Mouse (Mus musculus): ENCODE measurements around the gene Spc25. TPM values are rescaled to one million over a fixed set of nuclear protein-coding genes. Genes with fewer than 3 reads are reported as not detected.

Spc25 gene
- polyA plus RNA-seq (2014; fragmentation: Nextera tagmentation; extraction: Ambion mirVana), result 241 and 280 TPM in 2 replicates

DNA sequence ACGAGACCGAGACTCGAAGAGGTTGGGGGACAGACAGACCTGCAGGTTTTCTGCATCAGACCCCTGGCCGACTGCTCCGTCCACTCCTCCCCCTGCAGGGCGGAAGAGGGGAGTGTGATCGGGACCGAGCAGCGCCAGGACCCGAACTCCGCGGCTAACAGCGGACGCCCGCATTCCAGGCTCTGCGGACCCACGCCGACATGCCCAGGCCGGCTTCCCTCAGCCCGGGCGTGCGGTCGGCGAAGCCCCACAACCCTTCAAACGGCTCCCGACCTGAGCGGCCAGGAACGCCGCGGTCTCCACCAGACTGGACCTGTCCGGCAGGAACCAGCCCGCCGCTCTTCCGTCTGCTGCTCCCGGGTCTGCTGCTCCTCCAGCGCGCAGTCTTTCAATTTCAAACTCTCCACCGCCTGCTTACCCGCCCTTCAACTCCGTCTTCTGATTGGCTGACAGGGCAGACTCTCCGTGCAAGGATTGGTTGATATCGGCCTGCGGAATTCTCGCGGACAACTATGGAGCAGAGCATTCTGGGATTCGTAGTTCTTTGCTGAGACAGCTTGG lies at the start of gene Spc25:
TSS of gene Spc25 (minus strand) at position 404 of the 561 bp plus-strand sequence.
- H3K4me1 ChIP-seq (replicated peaks; ENCODE audit: control insufficient read depth, insufficient read depth, low read length), result no peaks in the 10 kb centered on the region
- H3K9me3 ChIP-seq (ENCODE audit: control insufficient read depth, low read length), result no peaks in the 10 kb centered on the region
- under 1% methylated on average over 44 of the region's 46 CpGs for WGBS
- DNase-seq (ENCODE audit: low spot score), result peak; percentile 93
- H3K27ac ChIP-seq (ENCODE audit: low read depth, low read length), result peak within 1 kb of the TSS; percentile 62
- peak; percentile 99 for ATAC-seq (replicated peaks; ENCODE audit: low FRiP score)
- H3K4me3 ChIP-seq (ENCODE audit: low read depth, low read length), result peak within 1 kb of the TSS; percentile 81
- H3K9ac ChIP-seq (ENCODE audit: low read length), result peak within 1 kb of the TSS; percentile 93
- H3K27me3 ChIP-seq (ENCODE audit: control insufficient read depth, insufficient read depth, low read length), result no peaks in the 10 kb centered on the region
- H3K4me2 ChIP-seq (ENCODE audit: low read depth, low read length, severe bottlenecking), result peak within 1 kb of the TSS; percentile 56
- H3K36me3 ChIP-seq (ENCODE audit: control insufficient read depth, insufficient read depth, low read length), result no peaks in the 10 kb centered on the region; the same call in 1 of the 2 replicates

DNA sequence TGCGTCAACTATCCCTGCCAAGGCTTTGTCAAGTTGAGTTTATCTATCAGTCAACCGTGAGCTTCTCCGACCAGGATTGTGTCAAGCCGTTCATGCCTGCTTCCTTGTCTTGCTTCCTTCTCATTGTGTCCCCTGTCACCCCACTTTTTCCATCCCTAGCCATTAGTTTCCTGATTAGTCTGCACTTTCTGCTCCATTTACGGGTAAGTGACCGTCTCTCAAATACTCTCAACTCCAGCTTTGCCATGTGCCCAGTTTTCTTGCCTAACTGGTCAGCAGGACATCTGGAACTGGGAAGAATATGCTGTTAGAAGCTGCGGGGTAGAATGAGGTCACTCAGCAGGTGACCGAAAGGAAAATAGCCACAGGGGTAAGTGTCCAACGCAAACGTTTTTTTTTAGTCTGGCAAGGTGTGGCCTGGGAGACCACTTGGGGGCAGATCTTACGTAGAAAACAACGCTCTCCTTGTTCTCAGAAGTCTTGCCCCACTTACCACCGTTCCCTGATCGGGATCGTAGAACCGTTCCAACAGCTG lies 42.3 kb upstream of the Spc25 start:
- 56% methylated on average over 16 of the region's 16 CpGs for WGBS
- H3K36me3 ChIP-seq (ENCODE audit: control insufficient read depth, insufficient read depth, low read length), result no peaks in the 10 kb centered on the region

DNA sequence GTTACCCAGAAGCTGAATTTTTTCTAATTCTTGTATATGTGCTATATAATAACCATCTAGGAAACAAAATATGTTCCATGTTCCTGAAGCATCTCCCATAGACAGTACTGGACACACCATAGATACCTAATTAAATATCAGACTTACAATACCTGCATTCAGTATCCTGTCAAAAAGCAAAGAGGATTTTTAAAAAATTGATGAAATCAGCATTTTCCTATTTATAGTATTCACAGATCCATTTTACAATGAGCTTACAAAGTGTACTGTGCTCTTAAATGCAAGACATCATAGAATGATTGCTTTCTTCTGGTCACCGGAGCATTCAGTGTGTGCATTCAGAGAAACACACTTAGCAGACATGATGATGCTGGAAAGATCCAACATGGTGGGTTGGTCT lies 41.1 kb upstream of the Spc25 start:
- H3K4me2 ChIP-seq (ENCODE audit: low read depth, low read length, severe bottlenecking), result no peak overlapping the region
- ATAC-seq (replicated peaks; ENCODE audit: low FRiP score) (no peak), DNase-seq (ENCODE audit: low spot score) (no peak)
- no peak overlapping the region for H3K9ac ChIP-seq (ENCODE audit: low read length)
- no peaks in the 10 kb centered on the region for H3K4me1 ChIP-seq (replicated peaks; ENCODE audit: control insufficient read depth, insufficient read depth, low read length)
- no peaks in the 10 kb centered on the region for H3K27me3 ChIP-seq (ENCODE audit: control insufficient read depth, insufficient read depth, low read length)
- 91% methylated on average over 1 of the region's 1 CpGs for WGBS
- H3K9me3 ChIP-seq (ENCODE audit: control insufficient read depth, low read length), result no peaks in the 10 kb centered on the region
- H3K27ac ChIP-seq (ENCODE audit: low read depth, low read length), result no peak overlapping the region
- H3K4me3 ChIP-seq (ENCODE audit: low read depth, low read length), result no peak overlapping the region
- H3K36me3 ChIP-seq (ENCODE audit: control insufficient read depth, insufficient read depth, low read length), result no peaks in the 10 kb centered on the region

More for the DNA sequence above, 42.3 kb upstream of the Spc25 start:
- no peak overlapping the region for H3K9ac ChIP-seq (ENCODE audit: low read length)
- H3K27ac ChIP-seq (ENCODE audit: low read depth, low read length), result no peak overlapping the region
- no peak overlapping the region for H3K4me2 ChIP-seq (ENCODE audit: low read depth, low read length, severe bottlenecking)
- H3K4me1 ChIP-seq (replicated peaks; ENCODE audit: control insufficient read depth, insufficient read depth, low read length), result no peaks in the 10 kb centered on the region
- no peak overlapping the region for H3K4me3 ChIP-seq (ENCODE audit: low read depth, low read length)
- no peak for ATAC-seq (replicated peaks; ENCODE audit: low FRiP score)
- H3K9me3 ChIP-seq (ENCODE audit: control insufficient read depth, low read length), result no peaks in the 10 kb centered on the region
- no peaks in the 10 kb centered on the region for H3K27me3 ChIP-seq (ENCODE audit: control insufficient read depth, insufficient read depth, low read length)
- no peak for DNase-seq (ENCODE audit: low spot score)

DNA sequence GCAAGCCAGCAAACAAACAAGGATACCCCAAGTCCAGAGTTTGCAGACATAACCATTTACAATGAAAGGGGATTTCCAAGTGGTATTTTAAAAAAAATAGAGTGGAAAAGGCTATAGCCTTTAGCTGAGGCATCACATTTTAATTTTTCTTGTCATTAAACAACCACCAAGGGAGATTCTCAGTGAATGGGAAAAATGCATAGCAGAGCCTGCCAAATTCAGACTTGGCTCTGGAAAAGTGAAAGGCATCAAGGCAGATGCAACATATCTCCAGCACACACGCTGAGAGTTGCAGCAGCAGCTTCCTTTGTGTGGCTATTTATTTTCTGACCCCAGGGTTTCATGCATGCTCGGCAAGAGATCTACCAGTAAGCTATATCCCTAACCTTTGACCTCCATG lies 38.9 kb upstream of the Spc25 start:
- H3K27ac ChIP-seq (ENCODE audit: low read depth, low read length), result no peak overlapping the region
- no peak overlapping the region for H3K4me2 ChIP-seq (ENCODE audit: low read depth, low read length, severe bottlenecking)

DNA sequence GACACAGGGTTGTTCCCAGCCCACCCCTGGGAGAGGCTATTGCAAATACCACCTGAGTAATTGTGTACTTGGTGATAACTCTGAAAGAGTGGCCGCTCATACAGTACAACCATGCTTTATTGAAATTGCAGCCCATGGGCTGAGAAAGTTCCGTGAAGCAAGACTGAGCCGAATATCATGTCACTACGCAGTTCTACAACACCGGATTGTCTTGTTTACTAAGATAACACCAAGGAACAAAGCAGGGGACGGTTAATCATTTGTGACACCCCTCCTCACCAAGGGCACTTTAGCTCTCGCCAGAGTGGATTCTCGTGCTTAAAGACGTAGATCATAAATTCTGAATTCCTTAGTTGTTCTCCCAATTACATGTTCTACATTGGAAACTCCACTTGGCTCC lies 33.3 kb upstream of the Spc25 start:
- H3K4me1 ChIP-seq (replicated peaks; ENCODE audit: control insufficient read depth, insufficient read depth, low read length), result no peaks in the 10 kb centered on the region
- ATAC-seq (replicated peaks; ENCODE audit: low FRiP score) (no peak), DNase-seq (ENCODE audit: low spot score) (no peak)
- H3K9ac ChIP-seq (ENCODE audit: low read length), result no peak overlapping the region
- H3K4me3 ChIP-seq (ENCODE audit: low read depth, low read length), result no peak overlapping the region
- 93% methylated on average over 9 of the region's 9 CpGs for WGBS
- H3K4me2 ChIP-seq (ENCODE audit: low read depth, low read length, severe bottlenecking), result no peak overlapping the region
- H3K36me3 ChIP-seq (ENCODE audit: control insufficient read depth, insufficient read depth, low read length), result no peaks in the 10 kb centered on the region
- peaks cover 2% of the 10 kb centered on the region; the same call in 1 of the 2 replicates for H3K27me3 ChIP-seq (ENCODE audit: control insufficient read depth, insufficient read depth, low read length)
- H3K9me3 ChIP-seq (ENCODE audit: control insufficient read depth, low read length), result no peaks in the 10 kb centered on the region
- H3K27ac ChIP-seq (ENCODE audit: low read depth, low read length), result no peak overlapping the region

More for the DNA sequence above, 38.9 kb upstream of the Spc25 start:
- Histone ChIP-seq H3K9me3 (ENCODE audit: control insufficient read depth, low read length) (no peaks in the 10 kb centered on the region), H3K4me1 (replicated peaks; ENCODE audit: control insufficient read depth, insufficient read depth, low read length) (no peaks in the 10 kb centered on the region), H3K4me3 (ENCODE audit: low read depth, low read length) (no peak overlapping the region), H3K27me3 (ENCODE audit: control insufficient read depth, insufficient read depth, low read length) (no peaks in the 10 kb centered on the region), H3K36me3 (ENCODE audit: control insufficient read depth, insufficient read depth, low read length) (no peaks in the 10 kb centered on the region), H3K9ac (ENCODE audit: low read length) (no peak overlapping the region)
- ATAC-seq (replicated peaks; ENCODE audit: low FRiP score), result no peak
- WGBS, result 33% methylated on average over 2 of the region's 2 CpGs
- DNase-seq (ENCODE audit: low spot score), result no peak

DNA sequence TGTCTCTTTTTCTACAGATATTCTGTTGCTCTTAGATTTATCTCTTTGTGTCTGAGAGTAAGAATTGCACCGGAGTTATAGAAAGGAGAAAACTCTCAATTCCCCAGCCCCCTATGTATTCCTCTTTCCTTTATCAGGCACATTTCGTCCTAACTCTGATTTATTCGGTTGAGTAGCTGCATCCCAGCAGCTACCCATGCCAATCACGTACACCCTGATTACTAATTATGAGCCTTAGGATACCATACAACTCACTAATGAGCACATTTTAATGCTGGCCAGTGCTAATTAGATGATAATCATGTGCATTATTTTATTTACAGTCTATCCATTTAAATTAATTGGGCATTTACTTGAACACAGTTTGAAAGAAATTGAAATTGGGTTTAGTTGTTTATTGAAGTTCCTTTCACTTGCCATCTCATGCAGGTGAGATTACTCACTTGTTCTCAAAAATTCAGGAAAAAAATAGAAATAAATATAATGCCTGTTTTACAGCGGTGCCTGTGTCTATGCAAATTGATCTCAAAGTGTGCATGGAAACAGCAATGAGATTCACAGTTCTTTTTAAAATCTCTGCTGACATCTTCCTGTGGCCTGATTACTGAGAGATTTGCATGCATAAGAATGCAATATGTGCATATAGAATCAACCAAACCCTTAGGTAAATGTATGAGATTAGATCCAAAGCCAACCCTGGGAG lies 29.1 kb upstream of the Spc25 start:
- H3K27me3 ChIP-seq (ENCODE audit: control insufficient read depth, insufficient read depth, low read length), result peaks cover 2% of the 10 kb centered on the region; the same call in 1 of the 2 replicates
- H3K27ac ChIP-seq (ENCODE audit: low read depth, low read length), result no peak overlapping the region
- no peaks in the 10 kb centered on the region for H3K36me3 ChIP-seq (ENCODE audit: control insufficient read depth, insufficient read depth, low read length)
- H3K4me1 ChIP-seq (replicated peaks; ENCODE audit: control insufficient read depth, insufficient read depth, low read length), result no peaks in the 10 kb centered on the region
- DNase-seq (ENCODE audit: low spot score) (no peak), ATAC-seq (replicated peaks; ENCODE audit: low FRiP score) (peak; percentile 91)
- no peak overlapping the region for H3K4me3 ChIP-seq (ENCODE audit: low read depth, low read length)
- no peak overlapping the region for H3K9ac ChIP-seq (ENCODE audit: low read length)
- H3K9me3 ChIP-seq (ENCODE audit: control insufficient read depth, low read length), result no peaks in the 10 kb centered on the region
- no peak overlapping the region for H3K4me2 ChIP-seq (ENCODE audit: low read depth, low read length, severe bottlenecking)
- 46% methylated on average over 5 of the region's 5 CpGs for WGBS

- Histone ChIP-seq H3K4me2 (ENCODE audit: low read depth, low read length, severe bottlenecking) (no peak overlapping the region), H3K9me3 (ENCODE audit: control insufficient read depth, low read length) (no peaks in the 10 kb centered on the region), H3K27me3 (ENCODE audit: control insufficient read depth, insufficient read depth, low read length) (no peaks in the 10 kb centered on the region), H3K9ac (ENCODE audit: low read length) (no peak overlapping the region), H3K4me1 (replicated peaks; ENCODE audit: control insufficient read depth, insufficient read depth, low read length) (no peaks in the 10 kb centered on the region), H3K4me3 (ENCODE audit: low read depth, low read length) (no peak overlapping the region), H3K36me3 (ENCODE audit: control insufficient read depth, insufficient read depth, low read length) (no peaks in the 10 kb centered on the region), H3K27ac (ENCODE audit: low read depth, low read length) (no peak overlapping the region)
- ATAC-seq (replicated peaks; ENCODE audit: low FRiP score), result no peak
- no peak for DNase-seq (ENCODE audit: low spot score)
These were observed 26.1 kb upstream of the Spc25 start for GRCm38 (mm10) chr2:69232101-69232500.

GRCm38 (mm10) chr2:69230137-69230536 lies 24.1 kb upstream of the Spc25 start:
- Histone ChIP-seq H3K36me3 (ENCODE audit: control insufficient read depth, insufficient read depth, low read length) (no peaks in the 10 kb centered on the region), H3K4me1 (replicated peaks; ENCODE audit: control insufficient read depth, insufficient read depth, low read length) (no peaks in the 10 kb centered on the region), H3K9ac (ENCODE audit: low read length) (no peak overlapping the region), H3K9me3 (ENCODE audit: control insufficient read depth, low read length) (no peaks in the 10 kb centered on the region), H3K4me2 (ENCODE audit: low read depth, low read length, severe bottlenecking) (no peak overlapping the region), H3K4me3 (ENCODE audit: low read depth, low read length) (no peak overlapping the region), H3K27ac (ENCODE audit: low read depth, low read length) (no peak overlapping the region), H3K27me3 (ENCODE audit: control insufficient read depth, insufficient read depth, low read length) (no peaks in the 10 kb centered on the region)
- ATAC-seq (replicated peaks; ENCODE audit: low FRiP score) (no peak), DNase-seq (ENCODE audit: low spot score) (no peak)
- 90% methylated on average over 2 of the region's 2 CpGs for WGBS

Measured in forebrain, embryonic 11.5 days (tissue).